Mouse (Mus musculus) right cerebral cortex, postnatal 25 days (tissue): ENCODE measurements around the gene Capsl.
A peak's percentile ranks its signal among the peaks of the same experiment; 100 is the strongest.

Source experiments
- DNase-seq: peaks from one replicate; pipeline ENCODE4 v3.0.0; 2022

The Capsl gene

DNA sequence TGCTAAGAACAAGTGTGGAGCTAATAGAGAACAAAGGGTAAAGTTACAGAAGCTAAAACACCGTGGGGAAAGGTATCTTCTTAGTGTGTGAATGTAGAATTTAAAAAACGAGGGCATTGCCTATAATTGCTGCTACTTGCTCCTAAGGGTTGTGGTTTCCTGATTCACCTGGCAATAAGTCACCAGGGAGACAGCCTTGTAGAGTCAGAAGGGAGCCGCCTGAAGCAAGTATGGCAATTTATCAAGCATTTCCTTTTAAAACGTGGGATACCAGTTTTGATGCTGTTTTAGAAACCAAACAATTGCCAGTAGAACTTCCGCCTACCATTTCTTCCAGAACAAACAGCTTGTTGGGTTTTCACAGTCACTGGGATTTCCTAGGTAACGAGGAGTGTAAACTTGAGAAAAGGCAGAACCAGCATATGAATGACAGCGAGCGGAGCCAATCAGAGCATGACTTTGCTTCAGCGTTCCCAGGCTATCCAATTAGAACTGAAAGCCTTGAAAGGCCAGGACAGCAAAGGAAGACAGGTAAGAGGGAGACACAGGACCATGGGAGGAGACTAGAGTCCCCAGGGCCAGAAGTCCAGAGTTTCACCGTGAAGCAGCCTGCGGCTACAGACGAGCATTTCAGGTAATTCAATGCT is at the start of gene Capsl:
TSS of gene Capsl (plus strand) at position 495 of the 647 bp plus-strand sequence.
- DNase-seq = peak; percentile 52

DNA sequence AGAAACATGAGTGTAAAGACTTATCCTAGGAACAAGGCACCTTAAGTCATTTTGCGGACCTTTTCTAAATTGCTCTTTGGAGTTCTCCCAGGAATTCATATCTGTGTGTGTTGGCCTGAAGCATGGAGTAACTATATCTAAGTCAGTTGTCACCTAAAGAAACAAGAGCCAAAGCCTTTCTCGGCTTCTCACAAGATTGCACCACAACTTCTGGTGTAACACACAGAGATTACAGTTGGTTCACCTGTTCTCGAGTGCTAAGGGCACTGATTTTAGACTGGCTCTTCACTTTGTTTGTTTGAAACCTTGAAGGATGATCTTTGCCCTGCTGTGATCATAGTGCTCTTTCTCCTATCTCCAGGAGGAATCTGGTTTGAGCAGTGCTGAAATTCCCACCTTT is 26.4 kb upstream of the Capsl start:
- no peak for DNase-seq

DNA sequence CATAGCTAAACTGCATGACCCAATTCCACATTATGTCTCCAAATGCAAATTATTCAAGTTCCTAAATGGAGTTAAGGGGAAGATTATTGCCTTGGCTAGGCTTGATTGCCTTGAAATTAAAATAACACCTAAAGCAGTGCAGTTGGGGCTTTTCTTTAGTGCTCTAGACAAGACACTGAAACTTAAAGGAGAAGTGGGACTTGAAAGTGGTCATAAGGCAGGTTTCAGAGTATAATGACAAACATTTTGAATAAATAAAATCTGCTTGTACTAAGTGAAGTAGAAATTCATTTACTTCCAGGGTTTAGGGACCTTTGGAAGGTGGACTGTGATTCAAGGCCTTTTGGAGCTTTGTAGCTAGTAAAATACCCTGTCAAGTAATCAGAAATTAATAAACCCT is 14.7 kb upstream of the Capsl start:
- DNase-seq = no peak

DNA sequence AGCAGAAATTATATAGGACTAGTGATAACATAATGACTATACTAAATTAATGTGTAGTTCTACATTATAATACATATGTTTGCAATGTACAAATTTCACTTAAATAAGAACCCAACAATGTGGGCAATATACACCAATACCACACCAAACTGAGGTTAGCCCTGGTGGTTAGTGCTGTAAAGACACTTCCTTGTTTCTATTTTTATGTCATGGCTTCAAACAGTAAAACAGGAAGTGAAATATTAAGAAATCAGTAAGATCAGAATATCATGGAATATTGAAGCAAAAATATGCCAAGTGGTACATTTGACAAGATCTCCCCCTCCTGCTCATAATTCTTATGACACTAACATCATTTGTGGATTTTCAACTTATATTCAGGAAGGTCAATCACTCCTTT is 8.0 kb upstream of the Capsl start:
- DNase-seq = no peak

DNA sequence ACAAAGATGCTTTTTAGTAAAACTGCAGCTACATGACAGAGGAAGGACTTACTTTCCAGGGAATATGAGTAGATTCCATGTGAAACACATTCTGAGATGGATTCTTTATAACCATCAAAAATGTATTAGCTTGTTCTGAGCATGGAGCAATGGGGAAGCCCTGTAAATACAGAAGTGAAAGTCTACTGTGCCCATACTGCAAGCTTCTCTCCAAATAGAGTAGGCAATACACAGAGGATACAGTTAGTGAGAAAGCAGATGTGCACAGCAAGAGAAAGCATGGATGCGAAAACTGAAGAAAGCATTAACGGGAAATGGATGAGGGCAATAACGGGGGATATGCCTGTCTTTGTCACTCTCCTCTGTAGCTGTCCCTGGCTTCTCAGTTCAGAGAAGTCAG is 6.0 kb upstream of the Capsl start:
- no peak for DNase-seq

DNA sequence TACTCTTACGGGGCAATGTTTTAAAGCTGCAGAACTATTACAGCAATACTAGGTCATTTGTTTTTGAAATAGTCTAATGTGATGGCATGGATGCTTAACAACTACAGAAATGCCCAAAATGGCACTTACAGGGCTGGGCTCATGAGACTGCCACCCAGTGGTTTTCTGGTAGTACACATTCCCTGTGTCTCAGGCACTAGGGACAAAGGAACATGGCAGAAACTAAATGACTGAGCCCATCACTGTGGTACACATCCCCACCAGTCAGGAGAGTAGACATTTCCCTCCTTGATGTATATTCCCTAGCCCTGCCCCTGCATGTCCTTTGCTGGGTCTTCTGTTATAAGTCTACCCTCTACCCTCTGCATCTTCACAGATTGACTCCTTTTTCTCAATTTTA is 16.2 kb downstream of the Capsl start:
- DNase-seq = no peak

DNA sequence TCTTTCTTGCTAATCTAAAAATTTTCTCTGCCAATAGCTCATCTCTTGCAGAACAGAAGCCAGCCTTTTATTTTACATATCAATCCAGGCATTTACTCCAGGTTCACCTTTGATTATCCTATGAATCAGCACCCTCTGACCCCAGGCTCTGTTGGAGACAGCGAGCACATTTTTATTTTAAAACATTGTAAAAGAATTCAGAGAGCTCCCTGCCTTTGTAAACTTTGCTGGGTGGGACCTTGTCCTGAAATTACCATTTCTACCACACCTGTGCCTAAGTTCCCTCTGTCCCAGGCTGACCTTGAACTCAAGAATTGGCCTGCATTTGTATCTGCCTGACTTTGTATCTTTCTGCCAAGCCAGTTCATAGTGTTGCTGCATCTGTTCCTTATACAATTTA is 17.0 kb downstream of the Capsl start:
- no peak for DNase-seq

DNA sequence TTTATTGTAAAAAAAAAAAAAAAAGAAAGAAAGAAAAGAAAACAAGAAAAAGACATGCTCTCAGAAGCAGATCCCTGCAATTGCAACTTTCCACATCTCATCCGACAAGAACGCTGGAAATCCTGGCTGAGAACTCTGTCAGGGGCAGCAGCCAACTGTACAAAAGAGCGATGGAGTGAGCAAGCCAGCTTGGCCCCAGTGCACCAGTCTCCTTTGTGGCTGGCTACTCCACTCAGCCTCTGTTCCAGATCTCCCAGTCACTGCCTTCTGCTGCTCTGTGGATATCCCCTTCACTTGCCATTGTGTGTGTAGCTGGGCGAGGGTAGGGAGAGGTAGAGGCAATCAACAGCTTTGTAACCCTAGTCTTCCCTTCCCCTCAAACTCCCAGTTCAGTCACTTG is 18.4 kb downstream of the Capsl start:
- DNase-seq = no peak

DNA sequence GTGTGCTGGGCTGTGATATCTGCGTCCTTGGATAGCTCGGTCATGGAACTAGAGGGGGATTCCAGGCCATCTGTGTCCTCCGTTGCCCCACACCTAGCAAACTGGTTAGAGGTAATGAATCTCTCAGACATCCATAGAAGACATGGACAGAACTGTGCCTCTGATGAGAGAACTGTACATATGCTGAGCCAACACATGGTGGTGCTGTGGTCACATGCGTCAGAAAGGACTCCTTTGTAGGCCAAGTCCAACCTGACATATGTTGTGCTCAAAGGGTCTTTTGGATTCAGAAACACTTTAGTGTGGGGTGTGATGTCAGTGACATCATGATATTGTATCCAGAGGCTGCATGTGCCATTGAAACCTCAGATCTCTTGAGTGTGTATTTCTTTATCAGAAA is 19.4 kb downstream of the Capsl start:
- DNase-seq = peak; percentile 20

DNA sequence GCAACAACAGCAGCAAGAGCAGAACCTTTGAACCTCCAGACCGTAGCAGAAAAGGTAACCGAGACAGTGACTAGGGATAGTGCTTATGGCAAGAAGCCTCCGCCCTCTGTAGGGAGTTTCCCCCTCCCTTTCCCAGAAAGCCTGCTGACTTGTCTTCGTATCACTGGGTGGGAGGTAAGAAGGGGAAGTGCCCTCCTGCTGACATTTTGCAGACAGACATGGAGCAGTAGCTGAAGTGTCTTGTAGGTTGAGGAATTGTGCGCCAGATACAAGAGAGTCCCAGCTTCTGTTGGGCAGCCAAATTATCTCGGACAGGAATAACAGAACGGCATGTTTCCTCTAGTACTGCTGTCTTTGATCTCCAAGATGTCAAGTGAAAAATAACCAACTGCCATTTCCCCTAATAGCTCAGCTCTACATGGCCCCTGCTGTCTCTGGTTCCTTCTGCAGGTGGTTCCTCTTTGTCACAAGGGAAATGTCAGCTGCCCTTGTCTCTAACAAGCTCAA is 27.7 kb downstream of the Capsl start:
- no peak for DNase-seq

DNA sequence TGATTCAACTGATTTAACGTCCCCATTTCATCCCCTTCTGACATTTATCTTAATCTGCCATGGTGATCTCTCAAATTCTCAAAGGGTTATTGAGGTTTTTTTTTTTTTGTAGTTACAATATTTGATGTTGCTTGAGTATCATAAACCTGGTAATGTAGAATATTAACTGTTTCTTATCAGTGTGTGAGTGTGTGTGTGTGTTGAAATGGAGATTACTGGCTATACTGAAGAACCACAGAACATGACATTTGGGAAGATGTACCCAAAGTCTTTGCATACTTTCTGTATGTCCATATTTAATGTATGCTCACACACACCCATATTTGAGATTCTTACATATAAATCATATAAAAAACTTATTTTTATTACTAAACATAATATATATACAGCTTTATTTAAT is 28.2 kb downstream of the Capsl start:
- DNase-seq = no peak

DNA sequence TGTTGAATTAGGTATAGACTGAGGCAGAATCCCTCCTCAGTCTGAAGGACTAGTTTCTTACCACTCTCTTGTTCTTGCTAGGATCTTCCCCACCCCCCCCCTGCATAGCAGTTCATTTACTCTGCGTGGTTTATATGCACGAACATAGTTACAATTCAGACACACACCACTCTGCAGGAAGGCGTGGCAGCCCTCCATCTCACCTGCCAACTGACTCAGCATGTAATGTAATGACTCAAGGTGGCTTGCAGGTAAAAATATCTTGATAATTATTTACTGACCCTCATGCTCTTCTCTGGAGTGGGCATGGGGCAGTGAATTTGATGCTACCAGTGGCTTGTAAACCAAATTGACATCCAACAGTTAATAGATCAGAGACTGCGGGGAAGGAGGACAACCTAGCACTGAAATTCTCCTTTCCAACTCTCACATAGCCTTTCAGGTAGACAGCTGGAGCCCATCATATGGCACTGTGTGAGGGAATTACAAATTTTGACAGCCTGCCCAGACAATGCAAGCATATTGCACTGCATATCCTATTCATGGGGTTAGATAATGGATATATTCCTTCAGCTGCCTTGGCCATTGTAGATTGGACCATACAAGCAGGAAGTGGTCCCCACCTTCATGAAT is 35.3 kb downstream of the Capsl start:
- DNase-seq = peak; percentile 11

DNA sequence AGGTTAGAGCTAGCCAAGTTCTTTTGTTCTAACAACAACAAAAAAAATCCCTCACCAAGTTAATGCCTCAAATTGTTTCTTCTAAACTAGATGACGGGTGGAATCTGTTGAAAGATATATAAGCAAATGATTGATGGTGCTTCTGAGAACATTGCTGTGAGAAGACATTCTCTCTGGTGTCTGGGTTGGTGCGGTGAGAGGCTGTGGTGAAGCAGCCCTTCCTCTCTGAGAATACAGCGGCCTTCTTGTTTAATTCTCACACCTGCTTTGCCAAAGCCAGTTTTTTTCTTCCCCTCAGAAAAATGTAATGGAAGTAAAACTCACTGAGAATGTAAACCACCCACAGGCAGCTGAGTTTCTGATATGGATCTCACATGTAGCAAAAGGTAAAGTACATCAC is 36.3 kb downstream of the Capsl start:
- no peak for DNase-seq

DNA sequence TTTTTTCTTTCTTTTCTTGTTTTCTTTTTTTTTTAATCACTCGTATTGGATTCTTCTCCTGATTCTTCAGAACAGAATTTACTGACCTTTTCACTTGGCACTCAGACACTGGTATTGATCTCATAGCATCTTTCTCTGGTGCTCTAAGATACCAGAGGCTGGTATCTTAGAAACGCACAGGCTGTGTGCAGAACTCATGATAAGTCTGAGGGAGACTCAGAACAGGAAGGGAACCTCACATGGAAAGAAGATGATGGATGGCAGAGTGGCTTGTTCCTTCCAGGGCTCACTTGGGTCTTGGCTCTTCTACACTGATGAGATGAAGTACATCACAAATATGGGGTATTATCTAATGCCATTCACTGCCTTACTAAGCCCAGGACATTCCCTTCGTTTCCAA is 36.8 kb downstream of the Capsl start:
- DNase-seq = no peak

DNA sequence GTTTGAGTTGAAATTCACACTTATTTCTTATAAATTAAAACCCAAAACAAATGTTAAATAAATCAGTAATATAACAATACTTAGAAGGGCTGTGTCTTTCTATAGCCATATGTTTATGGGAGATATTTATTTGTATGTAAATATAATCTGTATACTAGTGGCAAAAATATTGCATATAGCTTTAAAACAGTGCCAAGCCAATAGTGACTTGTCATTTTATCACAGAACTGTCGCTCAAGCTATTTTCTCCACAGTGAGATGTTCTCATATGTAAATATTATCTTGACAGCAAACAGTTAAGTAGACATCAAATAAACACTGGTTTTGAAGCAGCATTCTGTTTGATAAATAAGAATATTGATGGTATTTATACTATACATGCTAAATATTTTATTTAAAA is 37.4 kb downstream of the Capsl start:
- DNase-seq = no peak

DNA sequence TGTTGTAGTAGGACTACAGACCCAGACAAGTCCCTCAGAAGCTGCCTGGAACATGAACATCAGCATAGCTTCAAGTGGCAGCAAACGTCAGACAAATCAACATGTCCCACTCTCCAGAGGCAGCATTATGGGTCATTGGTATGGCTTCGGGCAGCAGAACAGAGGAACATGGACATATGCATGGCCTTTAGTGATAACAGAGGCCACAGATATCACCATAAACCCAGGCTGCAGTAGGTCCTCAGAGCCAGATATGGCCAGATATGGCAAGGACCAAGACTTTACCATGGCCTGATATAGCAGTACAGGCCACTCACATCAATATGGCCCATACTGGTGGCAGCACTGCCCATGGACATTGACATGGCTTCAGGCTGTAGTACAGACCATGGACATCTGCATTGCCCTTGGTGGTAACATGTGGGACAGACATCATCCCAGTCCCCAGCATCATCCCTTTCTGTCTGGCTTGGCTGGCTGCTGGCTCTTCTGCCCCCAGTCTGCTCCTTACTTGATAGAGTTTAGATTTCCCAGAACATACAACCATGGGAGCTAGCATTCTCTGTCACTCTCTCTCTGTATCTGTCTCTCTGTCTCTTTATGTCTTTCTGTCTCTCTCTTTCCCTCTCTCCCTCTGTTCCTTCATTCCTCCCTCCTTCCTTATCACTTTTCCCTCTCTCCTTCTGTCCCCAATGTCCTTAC is 53.7 kb downstream of the Capsl start:
- no peak for DNase-seq

DNA sequence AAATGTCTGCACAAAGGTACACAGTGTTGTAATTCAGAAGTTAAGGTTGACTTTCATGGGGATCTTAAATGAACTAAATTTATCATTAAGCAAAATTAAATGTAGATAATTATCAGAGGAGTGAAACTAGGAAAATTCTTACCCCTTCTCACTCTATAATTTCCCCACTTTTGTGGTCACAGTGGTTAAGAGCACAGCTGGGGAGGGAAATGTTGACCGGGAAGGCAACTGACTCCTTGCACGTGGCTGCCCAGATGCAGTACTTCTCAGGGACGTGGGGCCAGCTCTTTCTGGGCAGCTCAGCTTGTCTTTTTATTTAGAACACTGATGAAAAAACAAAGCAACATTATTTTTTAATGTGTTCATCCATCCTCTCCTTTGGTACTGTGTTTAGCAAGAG is 56.2 kb downstream of the Capsl start:
- no peak for DNase-seq
